Mouse (Mus musculus): ENCODE measurements around the gene Cpt1c.

Cpt1c gene

DNA sequence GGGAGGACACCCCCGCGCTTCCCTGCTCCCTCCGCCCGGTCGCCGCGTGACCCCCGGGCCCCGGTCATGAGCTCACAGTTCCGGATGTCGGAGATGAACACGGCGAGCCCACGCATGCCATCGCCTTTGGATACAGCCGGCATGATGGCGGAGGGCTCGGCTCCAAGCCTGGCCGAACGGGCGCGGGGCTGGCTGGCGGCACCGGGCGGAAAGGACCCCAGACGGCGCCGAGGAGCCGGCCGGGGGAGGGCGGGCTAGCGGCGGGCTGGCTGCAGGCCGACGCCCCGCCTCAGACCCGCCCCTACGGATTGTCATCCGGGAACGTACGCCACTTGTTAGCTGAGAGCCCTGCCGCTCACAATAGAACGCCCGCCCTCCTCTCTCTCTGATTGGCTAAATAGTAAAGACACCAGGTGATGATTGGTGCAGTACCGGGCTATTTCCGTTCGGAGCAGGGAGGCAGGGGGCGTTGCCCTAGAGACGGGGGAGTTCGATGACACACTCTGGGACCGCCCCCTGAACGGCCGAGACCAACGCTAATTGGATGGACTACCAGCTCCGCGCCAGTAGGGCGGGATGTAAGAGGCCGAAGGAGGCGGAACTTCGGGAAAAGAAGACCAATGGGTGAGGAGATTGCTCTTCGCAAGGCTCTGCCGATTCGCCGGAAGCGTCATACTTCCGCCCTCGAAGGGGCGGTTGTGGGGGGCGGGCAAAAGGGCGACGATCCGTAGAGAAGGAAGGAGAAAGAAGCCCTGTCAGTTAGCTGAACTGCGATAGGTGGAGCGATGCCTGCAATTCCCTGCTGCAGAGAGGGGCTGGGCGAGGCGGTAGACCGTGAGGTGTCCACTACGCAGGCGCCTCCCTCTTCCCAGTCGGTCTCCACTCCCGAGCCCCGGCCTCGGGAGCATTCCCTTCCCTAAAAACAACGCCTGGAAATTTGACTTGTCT, 45.2 kb downstream of the Cpt1c start, which contains the start of gene Ap2a1:
Gene Ap2a1, minus strand, starts transcription at position 293 of the 948 bp plus-strand sequence.
- H3K36me3 ChIP-seq (ENCODE audit: control insufficient read depth, insufficient read depth, low read length, poor library complexity, severe bottlenecking) = no peaks in the 10 kb centered on the region
- DNase-seq (ENCODE audit: low read depth, low spot score) = peak; percentile 100
- no peaks in the 10 kb centered on the region; the same call in 1 of the 2 replicates for H3K27me3 ChIP-seq (ENCODE audit: control insufficient read depth, insufficient read depth, low read length, poor library complexity, severe bottlenecking)

DNA sequence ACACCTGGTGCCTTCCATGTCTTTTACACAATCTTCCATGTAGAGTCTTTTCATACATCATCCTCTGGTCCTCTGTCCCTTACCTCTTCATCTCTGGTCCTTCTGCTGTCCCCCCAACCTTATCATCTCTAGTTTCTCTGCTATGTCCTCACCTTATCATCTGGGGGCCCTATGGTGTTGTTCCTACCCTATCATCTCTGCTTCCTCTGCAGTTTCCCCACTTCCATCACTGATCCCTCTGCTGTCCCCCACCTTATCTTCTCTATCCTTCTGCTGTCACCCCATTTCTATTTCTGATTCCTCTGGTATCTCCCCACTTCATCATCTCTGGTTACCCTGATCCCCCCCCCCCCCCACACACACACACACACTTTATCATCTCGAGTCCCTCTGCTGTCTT, 46.1 kb downstream of the Cpt1c start:
- H3K27me3 ChIP-seq (ENCODE audit: control insufficient read depth, insufficient read depth, low read length, poor library complexity, severe bottlenecking) = no peaks in the 10 kb centered on the region
- H3K36me3 ChIP-seq (ENCODE audit: control insufficient read depth, insufficient read depth, low read length, poor library complexity, severe bottlenecking) = no peaks in the 10 kb centered on the region
- DNase-seq (ENCODE audit: low read depth, low spot score) = no peak

DNA sequence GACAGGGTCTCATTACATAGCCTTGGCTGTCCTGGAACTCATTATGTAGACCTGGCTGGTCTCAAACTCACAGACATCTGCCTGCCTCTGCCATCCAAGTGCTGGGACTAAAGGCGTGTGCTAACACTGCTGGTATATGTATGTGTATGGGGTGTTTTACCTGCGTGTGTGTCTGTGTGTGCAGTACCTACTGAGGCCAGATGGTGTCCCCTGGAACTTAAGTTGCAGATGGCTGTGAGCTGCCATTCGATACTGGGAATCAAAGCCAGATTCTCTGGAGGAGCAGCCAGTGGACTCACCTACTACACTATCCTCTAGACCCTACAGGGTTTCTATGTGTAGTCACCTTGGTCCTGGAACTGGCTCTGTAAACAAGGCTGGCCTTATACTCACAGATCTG, 49.2 kb downstream of the Cpt1c start:
- H3K36me3 ChIP-seq (ENCODE audit: control insufficient read depth, insufficient read depth, low read length, poor library complexity, severe bottlenecking) = no peaks in the 10 kb centered on the region
- H3K27me3 ChIP-seq (ENCODE audit: control insufficient read depth, insufficient read depth, low read length, poor library complexity, severe bottlenecking) = no peaks in the 10 kb centered on the region
- DNase-seq (ENCODE audit: low read depth, low spot score) = peak; percentile 59

DNA sequence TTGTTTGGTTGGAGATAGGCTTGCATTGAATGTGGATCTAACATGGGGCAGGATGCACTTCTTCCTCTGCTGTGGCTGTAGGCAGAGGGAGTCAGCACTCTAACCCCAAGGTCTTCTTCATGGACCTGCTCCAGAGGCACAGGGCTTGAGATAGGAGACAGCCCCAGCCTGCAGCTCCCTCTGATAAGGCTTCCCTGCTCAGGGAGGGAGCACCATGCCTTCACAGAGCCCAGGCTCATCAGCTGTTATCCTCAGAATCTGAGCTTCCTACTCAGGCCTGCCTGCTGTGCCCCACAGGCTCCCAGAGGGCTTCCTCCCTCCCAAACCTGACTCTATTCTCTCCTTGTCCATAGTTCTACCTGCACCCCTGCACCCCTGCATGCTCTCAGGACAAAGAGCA, 52.1 kb downstream of the Cpt1c start:
- Histone ChIP-seq H3K36me3 (ENCODE audit: control insufficient read depth, insufficient read depth, low read length, poor library complexity, severe bottlenecking) (no peaks in the 10 kb centered on the region), H3K27me3 (ENCODE audit: control insufficient read depth, insufficient read depth, low read length, poor library complexity, severe bottlenecking) (no peaks in the 10 kb centered on the region)
- no peak for DNase-seq (ENCODE audit: low read depth, low spot score)

DNA sequence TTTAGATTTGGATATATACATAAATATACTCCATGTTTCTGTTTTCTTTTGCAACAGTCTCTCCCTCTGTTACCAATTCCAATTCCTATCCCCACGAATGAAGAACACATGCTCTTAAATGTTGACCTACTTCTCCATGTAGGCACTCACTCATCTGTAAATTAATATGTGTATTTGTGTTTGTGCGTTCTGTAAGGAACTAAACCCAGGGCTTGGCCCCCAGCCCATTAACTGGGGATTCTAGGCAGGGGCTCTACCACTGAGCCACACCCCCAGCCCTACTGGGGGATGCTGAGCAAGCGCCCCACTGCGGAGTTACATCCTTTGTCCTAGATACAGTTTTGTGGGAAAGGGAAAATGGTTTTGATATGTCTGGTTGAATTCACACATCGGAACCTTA, 55.5 kb downstream of the Cpt1c start:
- H3K27me3 ChIP-seq (ENCODE audit: control insufficient read depth, insufficient read depth, low read length, poor library complexity, severe bottlenecking) = no peaks in the 10 kb centered on the region
- no peaks in the 10 kb centered on the region for H3K36me3 ChIP-seq (ENCODE audit: control insufficient read depth, insufficient read depth, low read length, poor library complexity, severe bottlenecking)
- no peak for DNase-seq (ENCODE audit: low read depth, low spot score)

DNA sequence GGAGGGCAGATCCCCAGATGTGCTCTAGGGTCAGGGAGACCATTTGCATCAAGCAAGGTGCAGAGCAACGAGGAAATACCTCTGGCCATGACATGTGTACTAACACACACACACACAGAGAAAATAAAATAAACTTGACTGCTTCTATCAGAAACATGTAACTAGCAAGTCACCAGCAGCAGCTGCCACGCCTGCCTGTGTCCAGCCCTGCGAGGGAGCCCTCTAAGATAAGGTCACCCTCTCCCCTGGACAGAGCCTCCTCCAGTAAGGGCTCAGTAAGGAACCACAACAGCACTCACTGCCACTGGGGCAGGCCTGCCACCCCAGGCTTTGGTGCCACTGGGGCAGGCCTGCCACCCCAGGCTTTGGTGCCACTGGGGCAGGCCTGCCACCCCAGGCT, 56.4 kb downstream of the Cpt1c start:
- H3K27me3 ChIP-seq (ENCODE audit: control insufficient read depth, insufficient read depth, low read length, poor library complexity, severe bottlenecking) = no peaks in the 10 kb centered on the region
- peaks cover 2% of the 10 kb centered on the region; the same call in 1 of the 2 replicates for H3K36me3 ChIP-seq (ENCODE audit: control insufficient read depth, insufficient read depth, low read length, poor library complexity, severe bottlenecking)
- no peak for DNase-seq (ENCODE audit: low read depth, low spot score)

DNA sequence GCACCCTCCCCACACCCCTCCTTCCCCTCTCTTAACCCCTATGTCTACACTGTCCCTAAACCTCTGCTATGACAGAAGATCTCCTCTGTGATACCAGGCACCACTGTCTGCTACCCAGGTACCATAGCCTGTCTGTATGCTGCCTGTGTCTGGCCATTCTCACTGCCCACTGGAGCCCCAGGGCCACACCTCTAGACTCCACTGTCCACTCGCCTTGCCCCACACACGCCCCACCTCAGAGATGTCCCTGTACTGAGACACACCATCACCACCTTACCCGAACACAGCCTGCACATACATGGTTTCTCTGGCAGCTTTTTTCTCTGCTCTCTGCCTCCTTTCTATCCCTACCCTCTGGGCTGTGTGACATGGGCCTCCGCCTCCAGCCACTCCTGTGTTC, 57.8 kb downstream of the Cpt1c start:
- Histone ChIP-seq H3K27me3 (ENCODE audit: control insufficient read depth, insufficient read depth, low read length, poor library complexity, severe bottlenecking) (no peaks in the 10 kb centered on the region), H3K36me3 (ENCODE audit: control insufficient read depth, insufficient read depth, low read length, poor library complexity, severe bottlenecking) (peaks cover 2% of the 10 kb centered on the region; the same call in 1 of the 2 replicates)
- no peak for DNase-seq (ENCODE audit: low read depth, low spot score)

DNA sequence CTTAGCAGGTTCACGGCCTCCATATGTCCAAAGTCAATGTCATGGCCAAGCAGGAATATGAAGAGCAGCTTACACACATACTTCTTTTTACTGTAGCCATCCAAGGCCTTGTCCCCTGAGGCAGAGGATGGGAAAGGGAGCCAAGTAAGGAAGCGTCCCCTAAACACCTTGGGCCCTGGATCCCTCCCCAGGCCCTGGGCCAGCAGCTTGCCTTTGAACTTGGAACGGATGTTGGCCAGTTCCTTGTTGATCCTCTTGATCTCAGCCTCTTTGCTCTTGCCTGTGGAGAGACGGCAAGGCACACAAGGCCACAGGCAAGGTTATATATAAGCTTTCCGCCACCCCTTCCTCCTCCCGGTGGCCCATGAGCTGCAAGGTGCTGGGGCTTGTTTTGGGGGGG, 58.5 kb downstream of the Cpt1c start:
- peaks cover 2% of the 10 kb centered on the region; the same call in 1 of the 2 replicates for H3K36me3 ChIP-seq (ENCODE audit: control insufficient read depth, insufficient read depth, low read length, poor library complexity, severe bottlenecking)
- no peaks in the 10 kb centered on the region for H3K27me3 ChIP-seq (ENCODE audit: control insufficient read depth, insufficient read depth, low read length, poor library complexity, severe bottlenecking)
- DNase-seq (ENCODE audit: low read depth, low spot score) = no peak

DNA sequence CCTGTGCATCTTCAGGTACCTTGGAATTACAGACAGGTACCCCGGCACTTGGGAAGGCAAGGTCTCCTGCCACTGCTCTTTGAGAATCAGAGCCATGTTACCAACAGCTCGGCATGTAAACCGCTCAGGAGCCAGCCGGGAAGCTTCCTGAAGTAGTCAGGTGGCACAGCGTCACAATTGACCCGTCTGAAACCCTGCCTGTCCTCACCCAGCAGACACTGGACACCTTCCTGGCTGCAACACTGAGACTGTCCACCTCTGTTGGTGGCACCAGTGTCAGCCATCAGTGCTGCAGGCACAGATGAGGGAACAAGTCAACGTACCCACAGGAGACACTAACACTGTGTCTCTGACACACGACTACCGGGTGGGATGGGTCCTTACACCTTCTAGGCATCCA, 59.3 kb downstream of the Cpt1c start:
- no peak for DNase-seq (ENCODE audit: low read depth, low spot score)
- Histone ChIP-seq H3K27me3 (ENCODE audit: control insufficient read depth, insufficient read depth, low read length, poor library complexity, severe bottlenecking) (no peaks in the 10 kb centered on the region), H3K36me3 (ENCODE audit: control insufficient read depth, insufficient read depth, low read length, poor library complexity, severe bottlenecking) (peaks cover 2% of the 10 kb centered on the region; the same call in 1 of the 2 replicates)

DNA sequence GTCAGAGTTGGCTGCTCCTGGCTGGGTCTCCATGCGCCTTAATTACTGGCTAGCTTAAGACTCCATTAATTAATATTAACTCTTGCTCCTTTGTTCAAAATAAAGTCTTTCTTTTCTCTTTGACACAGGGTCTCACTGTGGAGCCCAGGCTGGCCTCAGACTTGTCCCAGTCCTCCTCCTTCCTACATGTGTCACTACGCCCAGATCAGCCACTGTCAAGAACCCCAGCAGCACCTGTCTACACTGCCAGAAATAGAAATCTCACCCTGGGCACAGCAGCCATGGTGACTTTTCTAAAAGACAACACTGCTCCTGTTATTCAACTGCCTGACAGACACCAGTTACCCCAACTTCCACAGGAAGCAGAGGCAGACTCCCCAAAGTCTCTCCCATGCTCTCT, 60.3 kb downstream of the Cpt1c start:
- no peak for DNase-seq (ENCODE audit: low read depth, low spot score)
- H3K27me3 ChIP-seq (ENCODE audit: control insufficient read depth, insufficient read depth, low read length, poor library complexity, severe bottlenecking) = no peaks in the 10 kb centered on the region

More for the DNA sequence above, 60.3 kb downstream of the Cpt1c start:
- H3K36me3 ChIP-seq (ENCODE audit: control insufficient read depth, insufficient read depth, low read length, poor library complexity, severe bottlenecking) = peaks cover 4% of the 10 kb centered on the region

Data from splenic B cell, adult 2 months (primary cell).